Mouse (Mus musculus): ENCODE measurements around the gene Capza3. TPM values are rescaled to one million over a fixed set of nuclear protein-coding genes. Genes with fewer than 3 reads are reported as not detected.

The Capza3 gene
- polyA plus RNA-seq (2012; ENCODE audit: insufficient read depth, insufficient read length, missing spikeins) = not detected in 2 replicates

- Histone ChIP-seq H3K4me3 (ENCODE audit: insufficient read depth, low read length) (no peak within 1 kb of the TSS), H3K27ac (ENCODE audit: insufficient read depth, low read depth, low read length) (no peak within 1 kb of the TSS), H3K4me1 (ENCODE audit: control insufficient read depth, insufficient read depth, low read length) (no peaks in the 10 kb centered on the region)
- TF ChIP-seq POLR2A (IDR thresholded peaks at IDR 0.05; ENCODE audit: borderline replicate concordance, low read depth, low read length) = no peak
- TF ChIP-seq CTCF (IDR thresholded peaks at IDR 0.05; ENCODE audit: low read depth, low read length) = no peak
Measured at GRCm38 (mm10) chr6:140040952-140041351, at the start of gene Capza3. Gene Capza3 (plus strand): TSS chr6:140041252.

- TF ChIP-seq CTCF (IDR thresholded peaks at IDR 0.05; ENCODE audit: low read depth, low read length) = no peak
- TF ChIP-seq POLR2A (IDR thresholded peaks at IDR 0.05; ENCODE audit: borderline replicate concordance, low read depth, low read length) = no peak
- H3K4me3 ChIP-seq (ENCODE audit: insufficient read depth, low read length) = no peak overlapping the region
Measured at GRCm38 (mm10) chr6:140005181-140005580, 35.9 kb upstream of the Capza3 start.

GRCm38 (mm10) chr6:140024404-140024803 lies 16.6 kb upstream of the Capza3 start:
- TF ChIP-seq POLR2A (IDR thresholded peaks at IDR 0.05; ENCODE audit: borderline replicate concordance, low read depth, low read length) (no peak), CTCF (IDR thresholded peaks at IDR 0.05; ENCODE audit: low read depth, low read length) (no peak)
- Histone ChIP-seq H3K4me3 (ENCODE audit: insufficient read depth, low read length) (no peak overlapping the region), H3K27ac (ENCODE audit: insufficient read depth, low read depth, low read length) (no peak overlapping the region), H3K4me1 (ENCODE audit: control insufficient read depth, insufficient read depth, low read length) (no peaks in the 10 kb centered on the region)

More at GRCm38 (mm10) chr6:140005181-140005580, 35.9 kb upstream of the Capza3 start:
- H3K4me1 ChIP-seq (ENCODE audit: control insufficient read depth, insufficient read depth, low read length) = no peaks in the 10 kb centered on the region
- no peak overlapping the region for H3K27ac ChIP-seq (ENCODE audit: insufficient read depth, low read depth, low read length)

GRCm38 (mm10) chr6:140041357-140041756 lies 305 bp downstream of the Capza3 start, which contains the start of gene Plcz1:
Gene Plcz1 (minus strand): TSS chr6:140041457.
- Histone ChIP-seq H3K27ac (ENCODE audit: insufficient read depth, low read depth, low read length) (no peak within 1 kb of the TSS), H3K4me1 (ENCODE audit: control insufficient read depth, insufficient read depth, low read length) (no peaks in the 10 kb centered on the region), H3K4me3 (ENCODE audit: insufficient read depth, low read length) (no peak within 1 kb of the TSS)
- TF ChIP-seq CTCF (IDR thresholded peaks at IDR 0.05; ENCODE audit: low read depth, low read length) = no peak
- TF ChIP-seq POLR2A (IDR thresholded peaks at IDR 0.05; ENCODE audit: borderline replicate concordance, low read depth, low read length) = no peak

GRCm38 (mm10) chr6:140051476-140051875 lies 10.4 kb downstream of the Capza3 start:
- Histone ChIP-seq H3K27ac (ENCODE audit: insufficient read depth, low read depth, low read length) (no peak overlapping the region), H3K4me1 (ENCODE audit: control insufficient read depth, insufficient read depth, low read length) (no peaks in the 10 kb centered on the region), H3K4me3 (ENCODE audit: insufficient read depth, low read length) (no peak overlapping the region)
- no peak for TF ChIP-seq POLR2A (IDR thresholded peaks at IDR 0.05; ENCODE audit: borderline replicate concordance, low read depth, low read length)
- TF ChIP-seq CTCF (IDR thresholded peaks at IDR 0.05; ENCODE audit: low read depth, low read length) = no peak

GRCm38 (mm10) chr6:140054271-140054928 lies 13.3 kb downstream of the Capza3 start:
- no peak for TF ChIP-seq CTCF (IDR thresholded peaks at IDR 0.05; ENCODE audit: low read depth, low read length)
- no peak for TF ChIP-seq POLR2A (IDR thresholded peaks at IDR 0.05; ENCODE audit: borderline replicate concordance, low read depth, low read length)
- no peaks in the 10 kb centered on the region for H3K4me1 ChIP-seq (ENCODE audit: control insufficient read depth, insufficient read depth, low read length)
- H3K4me3 ChIP-seq (ENCODE audit: insufficient read depth, low read length) = no peak overlapping the region
- no peak overlapping the region for H3K27ac ChIP-seq (ENCODE audit: insufficient read depth, low read depth, low read length)

GRCm38 (mm10) chr6:140069177-140069576 lies 28.1 kb downstream of the Capza3 start:
- Histone ChIP-seq H3K27ac (ENCODE audit: insufficient read depth, low read depth, low read length) (no peak overlapping the region), H3K4me3 (ENCODE audit: insufficient read depth, low read length) (no peak overlapping the region), H3K4me1 (ENCODE audit: control insufficient read depth, insufficient read depth, low read length) (no peaks in the 10 kb centered on the region)
- TF ChIP-seq CTCF (IDR thresholded peaks at IDR 0.05; ENCODE audit: low read depth, low read length) (no peak), POLR2A (IDR thresholded peaks at IDR 0.05; ENCODE audit: borderline replicate concordance, low read depth, low read length) (no peak)

GRCm38 (mm10) chr6:140080933-140081332 lies 39.9 kb downstream of the Capza3 start:
- Histone ChIP-seq H3K27ac (ENCODE audit: insufficient read depth, low read depth, low read length) (no peak overlapping the region), H3K4me1 (ENCODE audit: control insufficient read depth, insufficient read depth, low read length) (no peaks in the 10 kb centered on the region), H3K4me3 (ENCODE audit: insufficient read depth, low read length) (no peak overlapping the region)
- TF ChIP-seq POLR2A (IDR thresholded peaks at IDR 0.05; ENCODE audit: borderline replicate concordance, low read depth, low read length) (no peak), CTCF (IDR thresholded peaks at IDR 0.05; ENCODE audit: low read depth, low read length) (no peak)

GRCm38 (mm10) chr6:140081739-140082138 lies 40.7 kb downstream of the Capza3 start:
- Histone ChIP-seq H3K27ac (ENCODE audit: insufficient read depth, low read depth, low read length) (no peak overlapping the region), H3K4me1 (ENCODE audit: control insufficient read depth, insufficient read depth, low read length) (no peaks in the 10 kb centered on the region), H3K4me3 (ENCODE audit: insufficient read depth, low read length) (no peak overlapping the region)
- TF ChIP-seq CTCF (IDR thresholded peaks at IDR 0.05; ENCODE audit: low read depth, low read length) = no peak
- TF ChIP-seq POLR2A (IDR thresholded peaks at IDR 0.05; ENCODE audit: borderline replicate concordance, low read depth, low read length) = no peak

GRCm38 (mm10) chr6:140089855-140090254 lies 48.8 kb downstream of the Capza3 start:
- no peak for TF ChIP-seq POLR2A (IDR thresholded peaks at IDR 0.05; ENCODE audit: borderline replicate concordance, low read depth, low read length)
- TF ChIP-seq CTCF (IDR thresholded peaks at IDR 0.05; ENCODE audit: low read depth, low read length) = no peak
- Histone ChIP-seq H3K4me3 (ENCODE audit: insufficient read depth, low read length) (no peak overlapping the region), H3K27ac (ENCODE audit: insufficient read depth, low read depth, low read length) (no peak overlapping the region), H3K4me1 (ENCODE audit: control insufficient read depth, insufficient read depth, low read length) (no peaks in the 10 kb centered on the region)

Other genes starting within 250 kb of the Capza3 start
- not detected in 2 replicates for gene Plcz1, start 205 bp downstream of the Capza3 start, polyA plus RNA-seq (2012; ENCODE audit: insufficient read depth, insufficient read length, missing spikeins)